Mouse (Mus musculus): ENCODE measurements around the gene Cntn3. TPM values are rescaled to one million over a fixed set of nuclear protein-coding genes. Genes with fewer than 3 reads are reported as not detected.

Gene Cntn3
- total RNA-seq, 2 experiments from 2014 or later = 22.5 to 29.3 TPM

DNA sequence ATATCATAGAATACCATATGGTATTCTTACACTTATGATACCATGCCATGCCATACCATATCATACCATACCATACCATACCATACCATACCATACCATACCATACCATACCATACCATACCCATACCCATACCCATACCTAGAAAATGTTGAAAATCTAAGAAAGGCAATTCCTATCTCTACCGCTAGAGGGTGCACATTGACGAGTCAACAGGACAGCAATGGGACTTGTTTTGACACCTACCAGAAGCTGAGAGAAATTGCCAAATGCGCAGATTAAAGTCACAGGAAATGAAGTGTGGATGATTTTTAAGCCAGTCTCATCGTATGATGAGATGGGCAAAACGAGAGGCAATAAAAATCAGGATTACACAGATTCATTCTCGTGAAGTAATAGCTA, 402.0 kb downstream of the Cntn3 start:
- no peak for DNase-seq (ENCODE audit: extremely low spot score in 1 of 2, low spot score in 2 of 2)
- intact Hi-C loops (cut with DNase I) = no loop called here
- TF ChIP-seq CTCF (IDR thresholded peaks at IDR 0.05) = peak; percentile 62
- no peak overlapping the region for H3K4me3 ChIP-seq
- H3K27ac ChIP-seq = no peak overlapping the region

DNA sequence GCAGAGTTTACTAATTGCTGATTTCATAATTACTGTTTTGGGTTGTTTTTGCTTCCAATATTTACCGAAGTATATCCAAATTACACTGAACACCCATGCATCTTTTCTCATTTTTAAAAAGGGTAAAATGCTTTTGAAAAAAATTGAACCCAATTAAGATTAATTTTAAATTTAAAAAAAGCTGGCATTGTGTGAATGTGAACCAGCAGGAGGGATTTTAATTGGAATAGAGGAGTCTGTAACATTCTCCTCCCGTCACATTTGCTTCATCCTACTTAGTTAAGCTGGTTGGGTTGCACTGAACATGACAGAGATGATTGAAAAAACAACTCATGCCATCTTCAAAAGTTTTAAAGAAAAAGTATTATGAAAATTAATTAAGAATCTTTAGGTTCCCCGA, 411.7 kb downstream of the Cntn3 start:
- intact Hi-C loops (cut with DNase I) = loop anchor here (10.0 kb wide), 1 partner anchor 424 kb away; no protein-coding TSS in a partner anchor

DNA sequence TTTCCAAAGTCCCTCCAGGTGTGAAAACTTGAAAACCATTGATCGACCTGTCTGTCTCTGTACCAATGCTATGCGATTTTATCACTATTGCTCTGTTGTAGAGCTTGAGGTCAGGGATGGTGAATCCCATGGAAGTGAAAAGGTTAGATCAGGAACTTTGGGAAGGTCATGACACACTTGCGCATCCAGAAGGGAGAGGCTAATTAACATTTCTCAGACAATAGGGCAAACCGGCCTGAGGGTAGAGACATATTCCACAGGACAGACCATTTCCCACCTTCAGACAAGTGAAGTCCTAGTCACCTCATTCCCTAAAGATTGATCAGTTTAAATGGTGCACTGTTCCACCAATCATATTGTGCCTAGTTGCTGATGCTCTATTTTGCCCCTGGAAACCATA, 451.2 kb downstream of the Cntn3 start:
- Histone ChIP-seq H3K27ac (no peak overlapping the region), H3K4me3 (no peak overlapping the region)
- DNase-seq (ENCODE audit: extremely low spot score in 1 of 2, low spot score in 2 of 2) = no peak
- no peak for TF ChIP-seq CTCF (IDR thresholded peaks at IDR 0.05)
- intact Hi-C loops (cut with DNase I) = no loop called here

More for the DNA sequence above, 411.7 kb downstream of the Cntn3 start:
- no peak overlapping the region for H3K27ac ChIP-seq
- no peak overlapping the region for H3K4me3 ChIP-seq
- DNase-seq (ENCODE audit: extremely low spot score in 1 of 2, low spot score in 2 of 2) = no peak
- TF ChIP-seq CTCF (IDR thresholded peaks at IDR 0.05) = no peak

DNA sequence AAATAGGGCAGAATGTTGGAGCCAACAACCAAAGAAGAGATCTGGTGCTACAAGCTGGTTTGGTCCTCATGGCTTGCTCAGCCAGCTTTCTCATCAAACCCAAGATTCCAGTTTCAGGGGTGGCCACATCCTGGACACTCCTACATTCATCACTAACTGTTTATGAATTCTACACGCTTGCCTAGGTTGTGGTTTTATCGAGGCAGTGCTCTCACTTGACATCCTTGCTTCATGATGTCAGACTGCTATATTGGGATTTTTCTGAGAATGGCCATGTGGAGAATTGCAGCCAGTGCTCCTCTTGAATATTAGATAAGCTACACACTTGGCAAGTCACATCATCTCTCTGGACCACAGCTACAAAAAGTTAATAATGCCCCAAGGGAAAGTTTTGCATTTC, 452.9 kb downstream of the Cntn3 start:
- Histone ChIP-seq H3K27ac (no peak overlapping the region), H3K4me3 (no peak overlapping the region)
- intact Hi-C loops (cut with DNase I) = no loop called here
- no peak for TF ChIP-seq CTCF (IDR thresholded peaks at IDR 0.05)
- no peak for DNase-seq (ENCODE audit: extremely low spot score in 1 of 2, low spot score in 2 of 2)

DNA sequence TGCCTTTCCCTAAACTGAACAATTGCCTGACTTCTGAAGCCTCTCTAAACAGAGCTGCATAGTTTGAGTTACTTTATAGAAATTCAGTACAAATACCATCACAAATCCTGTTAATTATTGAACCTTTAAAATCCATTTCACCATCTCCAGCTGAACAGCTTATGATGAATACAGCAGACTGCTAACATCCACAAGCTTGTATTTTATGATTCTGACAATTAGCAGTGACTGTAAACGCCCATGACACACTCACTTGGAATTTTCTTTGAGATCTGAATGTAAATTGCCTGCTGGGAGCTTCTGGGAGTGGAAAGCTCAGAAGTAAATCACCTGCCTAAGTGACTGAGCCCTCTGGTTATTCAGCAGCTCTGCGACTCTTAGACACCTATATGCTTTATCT, 459.3 kb downstream of the Cntn3 start:
- intact Hi-C loops (cut with DNase I) = no loop called here
- no peak for DNase-seq (ENCODE audit: extremely low spot score in 1 of 2, low spot score in 2 of 2)
- TF ChIP-seq CTCF (IDR thresholded peaks at IDR 0.05) = no peak
- Histone ChIP-seq H3K4me3 (no peak overlapping the region), H3K27ac (no peak overlapping the region)

Measured in left cerebral cortex, adult 2 months (tissue).